Mouse (Mus musculus) lung, postnatal 0 days (tissue): ENCODE results near the gene Fbxo9.

ENCODE experiments used
- CTCF ChIP-seq: IDR thresholded peaks from 2 replicates; pipeline ENCODE4 v1.5.1; 2016; ENCODE audit warnings: antibody characterized with exemption, mild to moderate bottlenecking
- EP300 ChIP-seq: IDR thresholded peaks from 2 replicates; pipeline ENCODE4 v1.6.1; 2016; ENCODE audit warnings: antibody characterized with exemption, mild to moderate bottlenecking, control low read depth

DNA sequence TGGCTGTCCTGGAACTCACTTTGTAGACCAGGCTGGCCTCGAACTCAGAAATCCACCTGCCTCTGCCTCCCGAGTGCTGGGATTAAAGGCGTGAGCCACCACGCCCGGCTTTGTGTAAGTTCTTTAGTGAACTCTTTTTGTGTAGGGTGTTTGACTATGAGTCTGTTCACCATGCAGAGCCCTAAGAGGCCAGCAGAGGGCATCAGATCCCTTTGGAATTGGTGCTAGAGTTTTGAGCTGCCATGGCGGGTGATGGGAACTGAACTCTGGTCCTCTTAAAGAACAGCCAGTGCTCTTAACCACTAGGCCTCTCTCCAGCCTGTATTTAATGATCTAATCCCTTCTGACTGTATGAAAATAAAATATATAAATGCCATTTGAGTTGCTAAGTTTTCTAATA, 12.5 kb downstream of the Fbxo9 start:
- peak; percentile 50 for TF ChIP-seq CTCF
- no peak for TF ChIP-seq EP300
